Mouse (Mus musculus) stomach, postnatal 0 days (tissue): ENCODE data around the gene Fxyd2.

ENCODE experiments used
- CTCF ChIP-seq: IDR thresholded peaks from 2 replicates; pipeline ENCODE4 v1.5.1; 2016; ENCODE audit warnings: antibody characterized with exemption, low read depth, mild to moderate bottlenecking, moderate library complexity
- EP300 ChIP-seq: optimal IDR thresholded peaks from 2 replicates; pipeline ENCODE3; 2016; ENCODE audit warnings: antibody characterized with exemption

GRCm38 (mm10) chr9:45426456-45426855, 27.0 kb downstream of the Fxyd2 start, which contains the start of gene Dscaml1:
- TF ChIP-seq CTCF = no peak
- TF ChIP-seq EP300 = no peak
